Mouse (Mus musculus) ES-Bruce4 (cell line): ENCODE measurements around the gene Cycs.

Experiments
- CTCF ChIP-seq: IDR thresholded peaks from one replicate; pipeline ENCODE4 v1.8.1; 2011; ENCODE audit warnings: low read depth, low read length
- EP300 ChIP-seq: IDR thresholded peaks from 2 replicates; pipeline ENCODE4 v1.6.1; 2011; ENCODE audit warnings: low read depth, low read length; ENCODE audit not compliant: insufficient read depth

- TF ChIP-seq CTCF = peak; percentile 50
- TF ChIP-seq EP300 = no peak
Observed at GRCm38 (mm10) chr6:50526597-50527024, 39.7 kb downstream of the Cycs start.
